Mouse (Mus musculus) heart, embryonic 15.5 days (tissue): Measurements from ENCODE around the gene Mlc1. TPM values are rescaled to one million over a fixed set of nuclear protein-coding genes. Genes with fewer than 3 reads are reported as not detected.

Source experiments
- ATAC-seq: fragments of 200-750 bp; cut with Nextera tagmentation; replicated peaks from 2 replicates; pipeline ENCODE4 v1.8.0; 2017; ENCODE audit warnings: low read depth, moderate TSS enrichment; ENCODE audit not compliant: insufficient number of reproducible peaks, insufficient read depth, low FRiP score
- H3K27ac ChIP-seq: fragments of 300-500 bp; sonication (generic); 2 replicates; pipeline ENCODE4 v1.5.1; 2015; ENCODE audit warnings: mild to moderate bottlenecking, inconsistent platforms
- H3K27me3 ChIP-seq: fragments of 300-500 bp; sonication (generic); 2 replicates; pipeline ENCODE4 v1.6.1; 2015; ENCODE audit warnings: inconsistent platforms
- H3K36me3 ChIP-seq: fragments of 300-500 bp; sonication (generic); 2 replicates; pipeline ENCODE4 v1.6.1; 2015; ENCODE audit warnings: mild to moderate bottlenecking, inconsistent platforms
- H3K4me1 ChIP-seq: fragments of 300-500 bp; sonication (generic); replicated peaks from 2 replicates; pipeline ENCODE4 v1.6.1; 2015; ENCODE audit warnings: inconsistent platforms
- H3K4me2 ChIP-seq: fragments of 300-500 bp; sonication (generic); 2 replicates; pipeline ENCODE4 v1.6.1; 2015; ENCODE audit warnings: inconsistent platforms, mild to moderate bottlenecking, moderate library complexity
- H3K4me3 ChIP-seq: fragments of 300-500 bp; sonication (generic); 2 replicates; pipeline ENCODE4 v1.5.1; 2015; ENCODE audit warnings: mild to moderate bottlenecking, inconsistent platforms
- H3K9ac ChIP-seq: fragments of 300-500 bp; sonication (generic); 2 replicates; pipeline ENCODE4 v1.6.1; 2015; ENCODE audit warnings: mild to moderate bottlenecking, inconsistent platforms
- H3K9me3 ChIP-seq: fragments of 300-500 bp; sonication (generic); replicated peaks from 2 replicates; pipeline ENCODE4 v1.6.1; 2016; ENCODE audit warnings: inconsistent platforms
- WGBS: fragments of 180-500 bp; shearing (Covaris S2); methylation state at CpG from one replicate; pipeline ENCODE4 v1.1.7; 2015; ENCODE audit warnings: mixed read lengths; 5-methylcytosine and 5-hydroxymethylcytosine counted together
- polyA plus RNA-seq: library from polyadenylated mRNA; unstranded; fragments of >200 nt; fragmentation: Nextera tagmentation; extraction: Ambion mirVana; gene quantifications from 2 replicates; pipeline ENCODE4 v1.2.1, GENCODE M21; 2015

The Mlc1 gene
- polyA plus RNA-seq, 1 experiment from 2014 or later: not detected

DNA sequence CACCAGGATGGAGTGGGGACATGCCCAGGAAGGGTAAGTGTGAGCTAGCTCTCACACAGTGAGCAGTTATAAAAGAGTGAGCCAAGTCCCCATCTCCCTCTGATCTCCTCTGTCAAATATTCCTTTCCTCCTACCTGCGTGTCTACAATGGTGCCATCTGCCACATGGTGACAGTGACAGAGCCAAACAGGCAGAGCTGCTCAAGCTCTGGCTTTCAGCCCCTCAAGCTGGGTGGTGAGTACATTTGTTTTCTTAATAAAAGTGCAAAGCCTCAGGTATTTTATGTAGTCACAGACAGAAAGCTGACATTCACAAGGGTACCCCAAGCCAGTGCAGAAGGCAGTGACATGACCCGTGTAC lies 41.5 kb downstream of the Mlc1 start:
- no peaks in the 10 kb centered on the region; the same call in 1 of the 2 replicates for H3K4me1 ChIP-seq
- no peak overlapping the region for H3K4me2 ChIP-seq
- no peaks in the 10 kb centered on the region for H3K9me3 ChIP-seq
- ATAC-seq: no peak
- H3K36me3 ChIP-seq: no peaks in the 10 kb centered on the region
- H3K27ac ChIP-seq: no peak overlapping the region
- H3K4me3 ChIP-seq: no peak overlapping the region
- no peak overlapping the region for H3K9ac ChIP-seq
- no peaks in the 10 kb centered on the region for H3K27me3 ChIP-seq
- WGBS: 68% methylated on average over 2 of the region's 2 CpGs

DNA sequence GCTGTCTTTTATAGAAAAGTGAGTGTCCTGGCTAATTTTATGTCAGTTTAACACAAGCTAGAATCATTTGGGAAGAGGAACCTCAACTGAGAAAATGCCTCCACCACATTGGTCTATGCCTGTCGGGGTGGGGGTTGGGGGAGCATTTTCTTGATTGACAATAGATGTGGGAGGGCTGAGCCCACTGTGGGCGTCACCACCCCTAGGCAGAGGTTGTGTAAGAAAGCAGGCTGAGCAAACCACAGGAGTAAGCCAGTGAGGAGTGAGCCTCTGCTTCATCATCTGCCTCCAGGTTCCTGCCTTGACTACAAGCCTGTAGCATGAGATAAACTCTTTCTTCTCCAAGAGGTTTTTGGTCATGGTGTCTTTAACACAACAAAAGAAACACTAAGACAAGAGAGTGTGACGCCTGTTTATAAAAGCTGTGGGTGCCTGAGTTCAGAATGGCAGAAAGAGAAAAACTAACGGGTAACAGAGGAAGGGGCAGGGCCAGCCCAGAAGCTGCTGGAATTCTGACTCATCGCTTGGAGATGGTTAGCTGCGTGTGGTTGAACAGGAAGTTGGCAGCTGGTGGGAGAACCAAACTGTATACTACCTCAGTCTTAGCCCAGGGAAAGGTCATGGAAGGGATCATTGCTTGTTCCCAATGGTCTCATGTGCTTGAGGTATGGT lies 42.1 kb downstream of the Mlc1 start:
- H3K4me2 ChIP-seq: no peak overlapping the region
- H3K36me3 ChIP-seq: no peaks in the 10 kb centered on the region
- H3K9me3 ChIP-seq: no peaks in the 10 kb centered on the region
- no peaks in the 10 kb centered on the region for H3K27me3 ChIP-seq
- no peak for ATAC-seq
- no peaks in the 10 kb centered on the region for H3K4me1 ChIP-seq
- no peak overlapping the region for H3K4me3 ChIP-seq
- H3K9ac ChIP-seq: no peak overlapping the region
- WGBS: 61% methylated on average over 6 of the region's 6 CpGs
- H3K27ac ChIP-seq: no peak overlapping the region

DNA sequence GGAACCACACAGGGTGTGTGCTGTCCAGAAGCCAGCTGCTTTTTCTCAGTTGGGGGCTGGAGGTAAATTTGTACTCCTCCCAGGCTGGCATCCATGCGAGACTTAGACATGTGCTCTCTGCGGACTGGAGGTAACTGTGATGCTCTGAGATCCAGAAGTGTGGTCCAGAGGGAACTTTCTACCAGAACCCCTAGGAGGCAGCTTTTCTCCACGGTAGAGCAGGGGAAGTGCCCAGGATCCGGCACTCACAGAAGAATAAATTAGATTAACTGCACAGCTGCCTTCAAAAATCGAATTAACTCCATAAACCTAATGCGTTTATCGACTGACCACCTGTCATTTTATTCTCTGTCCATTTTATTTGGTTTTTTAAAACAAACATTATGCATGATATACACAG lies 44.7 kb downstream of the Mlc1 start:
- no peak overlapping the region for H3K9ac ChIP-seq
- H3K4me2 ChIP-seq: no peak overlapping the region
- H3K36me3 ChIP-seq: no peaks in the 10 kb centered on the region
- H3K9me3 ChIP-seq: no peaks in the 10 kb centered on the region
- H3K27ac ChIP-seq: no peak overlapping the region
- H3K4me3 ChIP-seq: no peak overlapping the region
- ATAC-seq: 0 out of 2 replicates have a peak, but pooled peaks have one; percentile 10
- WGBS: 63% methylated on average over 7 of the region's 7 CpGs
- no peaks in the 10 kb centered on the region for H3K4me1 ChIP-seq
- H3K27me3 ChIP-seq: no peaks in the 10 kb centered on the region

DNA sequence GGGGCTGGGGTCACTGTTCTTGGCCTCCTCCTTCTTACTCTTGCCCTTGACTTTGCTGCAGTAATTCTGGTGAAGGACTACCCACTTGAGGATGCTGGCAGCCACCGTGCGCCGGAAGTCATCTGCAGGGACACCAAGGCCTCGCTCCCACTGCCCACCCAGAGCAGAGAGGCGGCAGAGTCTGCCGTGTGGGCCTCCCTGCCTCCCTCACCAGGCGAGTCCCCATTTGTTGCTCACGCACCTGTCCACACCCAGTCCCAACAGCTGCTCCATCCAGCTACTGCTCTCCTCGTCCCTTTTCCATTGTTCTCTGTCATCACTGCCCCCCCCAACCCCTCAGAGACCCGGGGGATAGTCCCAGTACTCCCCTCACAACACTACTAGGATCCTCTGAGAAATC lies 46.1 kb downstream of the Mlc1 start:
- Histone ChIP-seq H3K4me2 (no peak overlapping the region), H3K9ac (no peak overlapping the region), H3K9me3 (no peaks in the 10 kb centered on the region), H3K27me3 (no peaks in the 10 kb centered on the region), H3K4me3 (no peak overlapping the region), H3K4me1 (no peaks in the 10 kb centered on the region), H3K36me3 (no peaks in the 10 kb centered on the region), H3K27ac (no peak overlapping the region)
- 84% methylated on average over 10 of the region's 10 CpGs for WGBS
- no peak for ATAC-seq

DNA sequence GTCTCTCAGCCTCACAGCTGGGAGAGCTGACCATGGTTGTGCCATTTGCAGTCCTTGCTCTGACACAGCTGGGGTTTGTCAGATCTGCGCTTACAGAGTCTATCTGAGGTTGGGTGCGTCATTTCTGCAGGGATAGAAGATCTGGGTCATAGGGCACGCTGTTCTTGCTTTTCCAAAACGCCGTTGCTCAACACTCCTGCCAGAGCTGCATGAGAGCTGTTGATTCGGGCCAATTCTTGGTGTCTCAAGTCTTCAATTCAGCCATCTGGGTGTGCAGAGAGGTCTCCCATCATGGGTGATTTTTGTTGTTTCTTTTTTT lies 56.9 kb downstream of the Mlc1 start:
- Histone ChIP-seq H3K4me1 (no peaks in the 10 kb centered on the region), H3K27ac (no peak overlapping the region), H3K4me3 (no peak overlapping the region), H3K36me3 (no peaks in the 10 kb centered on the region), H3K4me2 (no peak overlapping the region), H3K9ac (no peak overlapping the region), H3K27me3 (no peaks in the 10 kb centered on the region), H3K9me3 (no peaks in the 10 kb centered on the region)
- ATAC-seq: no peak
- WGBS: 56% methylated on average over 6 of the region's 6 CpGs

DNA sequence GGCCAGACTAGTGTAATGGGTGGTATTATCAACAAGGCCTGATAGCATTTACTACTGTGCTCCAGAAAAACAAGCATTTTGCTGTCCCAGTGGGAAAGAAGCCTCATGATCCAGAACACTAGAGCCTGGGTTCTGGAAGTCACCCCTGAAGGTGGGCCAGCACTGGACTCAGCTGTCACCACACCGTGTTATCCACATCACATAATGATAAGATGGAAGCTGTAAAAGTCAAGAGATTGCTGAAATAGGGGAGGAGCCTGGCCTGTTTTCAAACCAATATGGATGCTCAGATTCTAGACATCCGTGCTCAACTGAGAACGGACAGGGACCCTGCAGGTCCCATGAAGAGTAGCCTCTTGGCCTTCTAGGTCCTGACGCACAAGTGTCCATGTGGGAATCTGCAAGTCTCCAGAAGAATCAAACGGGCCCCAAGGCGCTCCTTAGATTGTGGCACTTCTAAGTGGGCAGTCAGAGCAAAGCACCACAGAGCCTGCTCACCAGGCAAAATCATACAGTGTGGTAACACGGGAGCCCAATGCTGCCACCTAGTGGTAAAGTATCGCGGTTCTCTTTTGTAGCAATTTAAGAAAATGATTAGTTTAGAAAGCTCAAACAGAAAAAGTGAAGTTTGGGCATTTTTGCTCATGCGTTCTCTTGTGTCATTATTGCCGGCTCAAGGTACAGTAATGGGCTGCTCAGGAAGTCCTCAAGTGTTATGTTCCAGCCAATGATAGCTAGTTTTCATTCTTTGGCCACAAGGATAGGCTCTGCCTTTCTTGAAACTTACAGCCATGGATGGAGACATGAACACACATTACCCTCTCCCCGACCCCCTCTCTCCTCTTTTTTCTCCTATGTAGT lies 57.4 kb downstream of the Mlc1 start:
- no peaks in the 10 kb centered on the region for H3K4me1 ChIP-seq
- no peak overlapping the region for H3K27ac ChIP-seq
- no peak overlapping the region for H3K9ac ChIP-seq
- WGBS: 19% methylated on average over 12 of the region's 12 CpGs
- H3K36me3 ChIP-seq: no peaks in the 10 kb centered on the region
- ATAC-seq: peak; percentile 67; the same call in 1 of the 2 replicates
- H3K9me3 ChIP-seq: no peaks in the 10 kb centered on the region
- peak overlapping the region; percentile 32 for H3K4me2 ChIP-seq
- no peak overlapping the region for H3K4me3 ChIP-seq
- H3K27me3 ChIP-seq: no peaks in the 10 kb centered on the region

DNA sequence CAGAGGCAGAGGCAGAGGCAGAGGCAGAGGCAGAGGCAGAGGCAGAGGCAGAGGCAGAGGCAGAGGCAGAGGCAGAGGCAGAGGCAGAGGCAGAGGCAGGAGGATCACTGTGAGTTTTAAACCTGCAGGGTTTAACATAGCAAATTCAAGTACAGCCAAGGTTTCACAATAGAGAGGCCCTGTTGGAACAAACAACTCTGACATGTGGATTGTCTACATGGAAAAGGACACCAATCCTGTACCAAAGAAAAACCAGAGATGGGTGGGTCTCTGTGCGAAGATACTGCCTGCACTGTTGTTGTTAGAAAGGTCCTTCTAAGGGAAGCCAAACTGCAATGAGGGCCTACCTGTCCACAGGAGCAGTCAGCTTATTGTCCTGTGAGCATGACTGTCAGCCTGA lies 58.7 kb downstream of the Mlc1 start:
- WGBS: 89% methylated on average over 1 of the region's 1 CpGs
- Histone ChIP-seq H3K27me3 (no peaks in the 10 kb centered on the region), H3K9me3 (no peaks in the 10 kb centered on the region), H3K36me3 (no peaks in the 10 kb centered on the region), H3K4me2 (no peak overlapping the region), H3K4me3 (no peak overlapping the region), H3K9ac (no peak overlapping the region), H3K27ac (no peak overlapping the region), H3K4me1 (no peaks in the 10 kb centered on the region)
- ATAC-seq: no peak

DNA sequence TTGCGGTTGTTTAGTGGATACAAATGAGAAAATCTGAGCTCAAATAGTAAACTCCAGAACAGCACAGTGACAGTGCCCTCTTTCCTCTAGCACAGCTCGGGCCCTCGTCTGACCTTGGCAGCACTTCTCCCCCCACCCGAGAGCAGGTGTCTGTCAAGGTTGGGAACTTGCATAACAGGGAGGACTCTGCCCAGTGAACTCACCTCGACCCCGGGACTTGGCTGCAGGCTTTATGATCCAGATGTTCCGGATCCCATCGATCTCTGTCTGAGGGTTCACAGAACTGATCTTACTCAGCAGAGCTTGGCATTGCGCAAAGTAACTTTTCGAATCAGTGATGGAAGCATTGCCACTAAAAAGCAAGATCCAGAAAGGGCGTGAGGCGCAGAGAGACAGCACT lies 59.5 kb downstream of the Mlc1 start:
- no peaks in the 10 kb centered on the region for H3K9me3 ChIP-seq
- no peak overlapping the region for H3K27ac ChIP-seq
- WGBS: 76% methylated on average over 12 of the region's 12 CpGs
- no peak overlapping the region for H3K4me3 ChIP-seq
- ATAC-seq: no peak
- H3K4me2 ChIP-seq: no peak overlapping the region
- no peaks in the 10 kb centered on the region for H3K4me1 ChIP-seq
- no peaks in the 10 kb centered on the region for H3K27me3 ChIP-seq
- H3K9ac ChIP-seq: no peak overlapping the region
- H3K36me3 ChIP-seq: no peaks in the 10 kb centered on the region

DNA sequence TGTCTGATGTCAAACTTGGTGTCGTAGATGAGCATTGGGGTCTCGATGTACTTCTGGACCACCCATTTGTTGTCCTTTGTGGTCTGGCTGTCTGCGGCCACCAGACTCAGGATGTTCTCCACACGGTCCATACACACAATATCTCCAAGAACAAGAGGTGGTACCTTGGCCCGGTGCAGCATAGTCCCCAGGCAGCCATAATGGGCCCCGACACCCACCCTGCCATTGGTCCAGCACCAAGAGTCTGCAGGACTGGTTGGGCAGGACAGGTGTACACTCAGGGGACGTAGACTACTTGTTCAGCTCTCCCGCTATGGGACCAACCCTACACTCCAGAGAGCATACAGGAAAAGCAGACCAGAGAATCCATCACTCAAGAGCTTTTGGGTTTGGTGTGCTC lies 61.7 kb downstream of the Mlc1 start:
- Histone ChIP-seq H3K4me1 (no peaks in the 10 kb centered on the region), H3K27ac (no peak overlapping the region), H3K27me3 (no peaks in the 10 kb centered on the region), H3K9ac (no peak overlapping the region), H3K4me3 (no peak overlapping the region), H3K9me3 (no peaks in the 10 kb centered on the region), H3K4me2 (no peak overlapping the region), H3K36me3 (no peaks in the 10 kb centered on the region)
- ATAC-seq: no peak
- WGBS: 89% methylated on average over 8 of the region's 8 CpGs

DNA sequence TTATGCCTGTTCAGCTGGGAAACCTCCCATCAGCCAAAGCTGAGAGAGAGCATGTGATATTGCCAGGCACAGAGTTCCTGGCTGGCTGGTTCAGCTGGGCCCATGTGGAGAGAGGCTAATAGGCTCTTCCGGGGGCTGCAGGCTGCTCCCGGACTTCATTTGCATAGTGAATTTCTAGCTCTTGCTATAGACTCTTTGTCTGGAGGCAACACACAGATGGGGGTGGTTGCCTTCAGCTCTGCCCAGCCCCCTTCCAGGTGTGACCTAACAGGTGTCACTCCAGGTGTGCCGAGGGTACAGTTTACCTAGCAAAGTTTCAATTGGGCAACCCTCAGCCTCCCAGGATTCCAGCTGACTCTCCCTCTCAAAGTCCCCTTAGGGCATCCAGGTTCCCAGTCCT lies 62.4 kb downstream of the Mlc1 start:
- Histone ChIP-seq H3K36me3 (no peaks in the 10 kb centered on the region), H3K4me1 (no peaks in the 10 kb centered on the region), H3K9me3 (no peaks in the 10 kb centered on the region), H3K27ac (no peak overlapping the region), H3K4me3 (no peak overlapping the region), H3K9ac (no peak overlapping the region), H3K27me3 (no peaks in the 10 kb centered on the region), H3K4me2 (no peak overlapping the region)
- ATAC-seq: no peak
- WGBS: 48% methylated on average over 3 of the region's 3 CpGs

DNA sequence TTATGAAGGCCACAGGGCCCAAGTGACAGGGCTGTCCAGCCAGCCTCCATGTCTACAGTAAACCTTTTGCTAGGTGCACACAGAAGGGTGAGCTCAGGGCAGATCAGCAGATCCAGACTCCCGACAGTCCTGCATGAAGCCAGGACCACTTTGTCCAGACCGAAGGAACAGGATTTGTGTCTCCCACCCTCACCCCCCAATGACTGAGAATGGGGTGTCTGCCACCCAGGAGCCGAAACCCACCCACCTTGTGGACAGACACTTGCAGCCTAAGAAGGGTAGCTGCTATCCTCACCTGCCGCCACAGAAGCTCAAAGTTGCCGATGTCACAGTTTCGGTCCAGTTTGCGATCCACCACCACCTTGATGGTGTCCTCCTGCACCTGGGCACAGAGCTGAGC lies 63.8 kb downstream of the Mlc1 start:
- no peak overlapping the region for H3K27ac ChIP-seq
- H3K36me3 ChIP-seq: no peaks in the 10 kb centered on the region
- ATAC-seq: no peak
- 94% methylated on average over 7 of the region's 7 CpGs for WGBS
- no peak overlapping the region for H3K9ac ChIP-seq
- H3K4me3 ChIP-seq: no peak overlapping the region
- H3K4me2 ChIP-seq: no peak overlapping the region
- H3K27me3 ChIP-seq: no peaks in the 10 kb centered on the region
- no peaks in the 10 kb centered on the region for H3K9me3 ChIP-seq
- H3K4me1 ChIP-seq: no peaks in the 10 kb centered on the region

DNA sequence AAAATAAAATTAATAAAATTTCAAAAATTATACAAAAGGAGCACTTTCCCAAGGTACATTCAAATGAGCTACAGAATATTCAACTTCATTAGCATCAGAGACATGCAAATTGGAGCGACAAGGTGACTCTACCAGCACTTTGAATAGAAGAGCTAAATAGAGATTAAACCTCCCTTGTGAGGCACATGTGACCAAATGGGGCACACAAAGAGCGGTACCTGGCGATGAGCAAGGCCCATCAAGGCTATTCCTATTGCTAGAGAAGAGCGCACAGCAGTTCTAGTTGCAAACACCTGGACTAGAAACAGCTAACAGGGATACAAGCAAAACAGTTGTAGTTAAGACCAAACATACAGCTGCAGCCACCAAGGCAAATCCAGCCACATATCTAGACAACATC lies 72.5 kb downstream of the Mlc1 start:
- Histone ChIP-seq H3K36me3 (no peaks in the 10 kb centered on the region), H3K4me1 (no peaks in the 10 kb centered on the region), H3K9me3 (no peaks in the 10 kb centered on the region), H3K4me2 (no peak overlapping the region), H3K27me3 (no peaks in the 10 kb centered on the region), H3K27ac (no peak overlapping the region), H3K9ac (no peak overlapping the region), H3K4me3 (no peak overlapping the region)
- no peak for ATAC-seq
- 69% methylated on average over 4 of the region's 4 CpGs for WGBS
